Mouse (Mus musculus) limb, embryonic 12.5 days (tissue): ENCODE results near the gene Magi2. TPM values are rescaled to one million over a fixed set of nuclear protein-coding genes. Genes with fewer than 3 reads are reported as not detected.

Experiments
- ATAC-seq: fragments of 200-750 bp; cut with Nextera tagmentation; 2 replicates; pipeline ENCODE4 v1.8.0; 2017; ENCODE audit warnings: low read depth, moderate TSS enrichment; ENCODE audit not compliant: insufficient number of reproducible peaks, insufficient read depth, low FRiP score, low TSS enrichment
- H3K27ac ChIP-seq: fragments of 300-500 bp; sonication (generic); 2 replicates; pipeline ENCODE4 v1.5.1; 2016; ENCODE audit warnings: mild to moderate bottlenecking, moderate library complexity
- H3K27me3 ChIP-seq: fragments of 300-500 bp; sonication (generic); 2 replicates; pipeline ENCODE4 v1.6.1; 2016; ENCODE audit warnings: mild to moderate bottlenecking, moderate library complexity
- H3K36me3 ChIP-seq: fragments of 300-500 bp; sonication (generic); 2 replicates; pipeline ENCODE4 v1.6.1; 2016; ENCODE audit warnings: mild to moderate bottlenecking, moderate library complexity
- H3K4me1 ChIP-seq: fragments of 300-500 bp; sonication (generic); replicated peaks from 2 replicates; pipeline ENCODE4 v1.6.1; 2016
- H3K4me2 ChIP-seq: fragments of 300-500 bp; sonication (generic); 2 replicates; pipeline ENCODE4 v1.6.1; 2016; ENCODE audit warnings: mild to moderate bottlenecking, moderate library complexity
- H3K4me3 ChIP-seq: fragments of 300-500 bp; sonication (generic); replicated peaks from 2 replicates; pipeline ENCODE4 v1.5.1; 2016; ENCODE audit warnings: mild to moderate bottlenecking
- H3K9ac ChIP-seq: fragments of 300-500 bp; sonication (generic); replicated peaks from 2 replicates; pipeline ENCODE4 v1.6.1; 2016; ENCODE audit warnings: mild to moderate bottlenecking, moderate library complexity
- H3K9me3 ChIP-seq: fragments of 300-500 bp; sonication (generic); 2 replicates; pipeline ENCODE4 v1.6.1; 2016; ENCODE audit warnings: mild to moderate bottlenecking, moderate library complexity
- WGBS: fragments of 180-500 bp; shearing (Covaris S2); methylation state at CpG from one replicate; pipeline ENCODE4 v1.1.7; 2016; 5-methylcytosine and 5-hydroxymethylcytosine counted together
- polyA plus RNA-seq: library from polyadenylated mRNA; unstranded; fragments of >200 nt; fragmentation: Nextera tagmentation; extraction: Ambion mirVana; gene quantifications from 2 replicates; pipeline ENCODE4 v1.2.1, GENCODE M21; 2016

Magi2 gene
- polyA plus RNA-seq, 1 experiment from 2014 or later = 7.0 TPM

- no peak for ATAC-seq
- H3K36me3 ChIP-seq = no peaks in the 10 kb centered on the region
- no peak overlapping the region for H3K4me3 ChIP-seq
- H3K27ac ChIP-seq = no peak overlapping the region
- H3K27me3 ChIP-seq = no peaks in the 10 kb centered on the region
- no peak overlapping the region for H3K4me2 ChIP-seq
- no peak overlapping the region for H3K9ac ChIP-seq
- H3K9me3 ChIP-seq = no peaks in the 10 kb centered on the region
- no peaks in the 10 kb centered on the region for H3K4me1 ChIP-seq
Measured at GRCm38 (mm10) chr5:19462541-19462940, 235.7 kb downstream of the Magi2 start.

GRCm38 (mm10) chr5:19465383-19465782 lies 238.5 kb downstream of the Magi2 start:
- Histone ChIP-seq H3K4me3 (no peak overlapping the region), H3K4me1 (no peaks in the 10 kb centered on the region), H3K36me3 (no peaks in the 10 kb centered on the region), H3K27ac (no peak overlapping the region), H3K9ac (no peak overlapping the region), H3K9me3 (no peaks in the 10 kb centered on the region), H3K4me2 (no peak overlapping the region), H3K27me3 (no peaks in the 10 kb centered on the region)
- no peak for ATAC-seq
- 71% methylated on average over 2 of the region's 2 CpGs for WGBS

- no peak overlapping the region for H3K4me2 ChIP-seq
- no peak for ATAC-seq
- no peaks in the 10 kb centered on the region for H3K4me1 ChIP-seq
- H3K4me3 ChIP-seq = no peak overlapping the region
- H3K9ac ChIP-seq = no peak overlapping the region
- no peaks in the 10 kb centered on the region for H3K36me3 ChIP-seq
- H3K27ac ChIP-seq = no peak overlapping the region
- H3K9me3 ChIP-seq = no peaks in the 10 kb centered on the region
- WGBS = 84% methylated on average over 4 of the region's 4 CpGs
- H3K27me3 ChIP-seq = no peaks in the 10 kb centered on the region
Measured at GRCm38 (mm10) chr5:19472851-19473439, 246.1 kb downstream of the Magi2 start.

- H3K9ac ChIP-seq = no peak overlapping the region
- no peak overlapping the region for H3K4me3 ChIP-seq
- ATAC-seq = no peak
- H3K36me3 ChIP-seq = no peaks in the 10 kb centered on the region
- H3K9me3 ChIP-seq = no peaks in the 10 kb centered on the region
- H3K27me3 ChIP-seq = no peaks in the 10 kb centered on the region
- 84% methylated on average over 3 of the region's 3 CpGs for WGBS
- no peak overlapping the region for H3K27ac ChIP-seq
- H3K4me2 ChIP-seq = no peak overlapping the region
- H3K4me1 ChIP-seq = no peaks in the 10 kb centered on the region
Measured at GRCm38 (mm10) chr5:19482981-19483380, 256.1 kb downstream of the Magi2 start.

- Histone ChIP-seq H3K36me3 (no peaks in the 10 kb centered on the region), H3K4me1 (no peaks in the 10 kb centered on the region), H3K9ac (no peak overlapping the region), H3K27me3 (no peaks in the 10 kb centered on the region), H3K4me3 (no peak overlapping the region), H3K9me3 (no peaks in the 10 kb centered on the region), H3K4me2 (no peak overlapping the region), H3K27ac (no peak overlapping the region)
- WGBS = 32% methylated on average over 7 of the region's 7 CpGs
- no peak for ATAC-seq
Measured at GRCm38 (mm10) chr5:19487947-19488346, 261.1 kb downstream of the Magi2 start.

- 83% methylated on average over 3 of the region's 3 CpGs for WGBS
- ATAC-seq = no peak
Measured at GRCm38 (mm10) chr5:19501005-19501404, 274.2 kb downstream of the Magi2 start.

GRCm38 (mm10) chr5:19522168-19522567 lies 295.3 kb downstream of the Magi2 start:
- Histone ChIP-seq H3K9me3 (no peaks in the 10 kb centered on the region), H3K27me3 (no peaks in the 10 kb centered on the region), H3K4me2 (no peak overlapping the region), H3K36me3 (no peaks in the 10 kb centered on the region), H3K4me3 (no peak overlapping the region), H3K4me1 (no peaks in the 10 kb centered on the region), H3K27ac (no peak overlapping the region), H3K9ac (no peak overlapping the region)
- ATAC-seq = no peak

More at GRCm38 (mm10) chr5:19501005-19501404, 274.2 kb downstream of the Magi2 start:
- H3K4me3 ChIP-seq = no peak overlapping the region
- no peak overlapping the region for H3K27ac ChIP-seq
- H3K9ac ChIP-seq = no peak overlapping the region
- no peaks in the 10 kb centered on the region for H3K9me3 ChIP-seq
- H3K4me1 ChIP-seq = no peaks in the 10 kb centered on the region
- H3K27me3 ChIP-seq = no peaks in the 10 kb centered on the region
- H3K4me2 ChIP-seq = no peak overlapping the region
- H3K36me3 ChIP-seq = no peaks in the 10 kb centered on the region

DNA sequence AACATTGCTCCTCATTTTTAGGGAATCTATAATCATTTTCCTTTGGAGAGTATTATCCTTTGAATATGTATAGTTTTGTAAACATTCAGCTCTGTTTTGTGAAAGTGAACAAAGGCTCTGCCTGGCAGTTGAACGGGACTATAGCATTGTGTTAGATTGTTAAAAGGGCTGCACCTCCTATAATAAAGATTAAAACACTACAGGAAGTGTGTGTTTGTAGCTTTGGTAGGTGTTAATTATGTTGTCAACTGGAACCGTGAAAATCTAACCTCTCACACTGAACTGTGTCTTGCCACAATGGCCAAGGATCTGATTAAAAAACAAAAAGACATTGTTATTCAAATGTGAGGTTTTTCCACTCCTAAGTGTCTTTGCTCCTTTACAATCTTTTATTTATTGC lies 312.5 kb downstream of the Magi2 start:
- Histone ChIP-seq H3K4me3 (no peak overlapping the region), H3K9me3 (no peaks in the 10 kb centered on the region), H3K36me3 (no peaks in the 10 kb centered on the region), H3K9ac (no peak overlapping the region), H3K27ac (no peak overlapping the region), H3K4me1 (0 out of 2 replicates have a peak, but pooled peaks cover 3% of the 10 kb centered on the region), H3K4me2 (no peak overlapping the region), H3K27me3 (no peaks in the 10 kb centered on the region)
- ATAC-seq = no peak
- WGBS = 9% methylated on average over 2 of the region's 2 CpGs

DNA sequence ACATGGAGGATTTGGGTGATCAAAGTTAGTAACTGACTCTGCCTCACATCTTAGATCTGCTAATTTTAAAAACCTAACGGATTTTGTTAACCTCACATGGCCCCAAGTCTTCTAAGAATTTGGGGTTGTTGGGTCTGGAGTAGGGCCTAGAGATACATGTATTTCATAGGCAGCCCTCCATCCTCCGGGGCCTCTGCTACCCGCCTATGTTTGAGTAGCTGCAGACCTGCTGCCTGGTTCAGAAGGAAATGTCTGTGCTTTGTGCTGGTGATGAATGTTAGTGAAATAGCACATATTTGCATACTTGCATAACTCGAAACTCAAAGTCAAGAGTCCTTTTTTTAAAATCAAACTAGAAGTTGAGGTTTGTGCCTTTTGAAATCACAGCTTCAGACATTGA lies 319.6 kb downstream of the Magi2 start:
- no peak for ATAC-seq
- no peak overlapping the region for H3K27ac ChIP-seq
- H3K4me2 ChIP-seq = no peak overlapping the region
- WGBS = 82% methylated on average over 4 of the region's 4 CpGs
- H3K9ac ChIP-seq = no peak overlapping the region
- H3K27me3 ChIP-seq = no peaks in the 10 kb centered on the region
- H3K4me3 ChIP-seq = no peak overlapping the region
- H3K9me3 ChIP-seq = no peaks in the 10 kb centered on the region
- 0 out of 2 replicates have a peak, but pooled peaks cover 3% of the 10 kb centered on the region for H3K4me1 ChIP-seq
- no peaks in the 10 kb centered on the region for H3K36me3 ChIP-seq

DNA sequence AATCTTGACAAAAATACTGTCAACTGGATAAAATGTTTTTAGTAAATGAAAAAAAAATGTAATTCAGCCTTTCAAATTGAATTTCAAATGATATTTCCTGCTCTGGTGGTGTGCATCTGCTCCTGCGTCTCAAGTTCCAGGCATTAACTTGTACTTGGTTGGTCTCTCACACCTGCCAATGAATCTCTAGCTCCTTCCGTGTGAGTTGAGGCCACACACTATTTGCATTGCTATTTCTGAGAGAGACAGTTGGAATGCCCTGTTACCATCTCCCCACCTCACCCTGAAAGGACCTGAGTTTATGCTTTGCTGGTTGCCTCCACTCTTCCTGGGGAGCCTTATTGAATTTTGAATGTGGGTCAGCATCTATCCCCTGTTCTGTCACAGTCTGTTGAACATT lies 320.1 kb downstream of the Magi2 start:
- Histone ChIP-seq H3K27me3 (no peaks in the 10 kb centered on the region), H3K4me3 (no peak overlapping the region), H3K4me1 (0 out of 2 replicates have a peak, but pooled peaks cover 3% of the 10 kb centered on the region), H3K4me2 (no peak overlapping the region), H3K9ac (no peak overlapping the region), H3K36me3 (no peaks in the 10 kb centered on the region), H3K9me3 (no peaks in the 10 kb centered on the region), H3K27ac (no peak overlapping the region)
- no peak for ATAC-seq
- WGBS = 64% methylated on average over 2 of the region's 2 CpGs

- H3K4me2 ChIP-seq = no peak overlapping the region
- H3K4me1 ChIP-seq = no peaks in the 10 kb centered on the region
- 72% methylated on average over 3 of the region's 3 CpGs for WGBS
- H3K9me3 ChIP-seq = no peaks in the 10 kb centered on the region
- H3K27me3 ChIP-seq = no peaks in the 10 kb centered on the region
- H3K4me3 ChIP-seq = no peak overlapping the region
- H3K9ac ChIP-seq = no peak overlapping the region
- no peak overlapping the region for H3K27ac ChIP-seq
- no peak for ATAC-seq
- H3K36me3 ChIP-seq = no peaks in the 10 kb centered on the region
Measured at GRCm38 (mm10) chr5:19553510-19553909, 326.7 kb downstream of the Magi2 start.

GRCm38 (mm10) chr5:19565636-19566035 lies 338.8 kb downstream of the Magi2 start:
- Histone ChIP-seq H3K4me2 (no peak overlapping the region), H3K36me3 (no peaks in the 10 kb centered on the region), H3K4me1 (no peaks in the 10 kb centered on the region), H3K27ac (no peak overlapping the region), H3K27me3 (no peaks in the 10 kb centered on the region), H3K9ac (no peak overlapping the region), H3K4me3 (no peak overlapping the region), H3K9me3 (no peaks in the 10 kb centered on the region)
- no peak for ATAC-seq
- WGBS = 92% methylated on average over 3 of the region's 3 CpGs
